Mouse (Mus musculus): ENCODE results near the gene Scml4. TPM values are rescaled to one million over a fixed set of nuclear protein-coding genes. Genes with fewer than 3 reads are reported as not detected.

The Scml4 gene
- polyA plus RNA-seq, 1 experiment: not detected

GRCm38 (mm10) chr10:42973537-42973936, 113.4 kb downstream of the Scml4 start:
- no peaks in the 10 kb centered on the region for H3K4me1 ChIP-seq (ENCODE audit: control insufficient read depth, insufficient read depth, low read length)
- no peak for TF ChIP-seq POLR2A (IDR thresholded peaks at IDR 0.05; ENCODE audit: borderline replicate concordance, low read depth, low read length)
- no peak for TF ChIP-seq CTCF (IDR thresholded peaks at IDR 0.05; ENCODE audit: low read depth, low read length)
- no peak overlapping the region for H3K27ac ChIP-seq (ENCODE audit: insufficient read depth, low read depth, low read length)
- no peak overlapping the region for H3K4me3 ChIP-seq (ENCODE audit: insufficient read depth, low read length)

- no peaks in the 10 kb centered on the region for H3K4me1 ChIP-seq (ENCODE audit: control insufficient read depth, insufficient read depth, low read length)
- TF ChIP-seq POLR2A (IDR thresholded peaks at IDR 0.05; ENCODE audit: borderline replicate concordance, low read depth, low read length): no peak
- TF ChIP-seq CTCF (IDR thresholded peaks at IDR 0.05; ENCODE audit: low read depth, low read length): no peak
Observed at GRCm38 (mm10) chr10:42976577-42976976, 116.4 kb downstream of the Scml4 start.

GRCm38 (mm10) chr10:42978346-42978745, 118.2 kb downstream of the Scml4 start:
- TF ChIP-seq POLR2A (IDR thresholded peaks at IDR 0.05; ENCODE audit: borderline replicate concordance, low read depth, low read length) (no peak), CTCF (IDR thresholded peaks at IDR 0.05; ENCODE audit: low read depth, low read length) (no peak)
- H3K4me3 ChIP-seq (ENCODE audit: insufficient read depth, low read length): no peak overlapping the region
- no peak overlapping the region for H3K27ac ChIP-seq (ENCODE audit: insufficient read depth, low read depth, low read length)
- no peaks in the 10 kb centered on the region for H3K4me1 ChIP-seq (ENCODE audit: control insufficient read depth, insufficient read depth, low read length)

More at GRCm38 (mm10) chr10:42976577-42976976, 116.4 kb downstream of the Scml4 start:
- no peak overlapping the region for H3K27ac ChIP-seq (ENCODE audit: insufficient read depth, low read depth, low read length)
- no peak overlapping the region for H3K4me3 ChIP-seq (ENCODE audit: insufficient read depth, low read length)

GRCm38 (mm10) chr10:42980999-42981757, 121.0 kb downstream of the Scml4 start:
- no peak overlapping the region for H3K4me3 ChIP-seq (ENCODE audit: insufficient read depth, low read length)
- H3K27ac ChIP-seq (ENCODE audit: insufficient read depth, low read depth, low read length): no peak overlapping the region
- no peaks in the 10 kb centered on the region for H3K4me1 ChIP-seq (ENCODE audit: control insufficient read depth, insufficient read depth, low read length)
- TF ChIP-seq POLR2A (IDR thresholded peaks at IDR 0.05; ENCODE audit: borderline replicate concordance, low read depth, low read length): no peak
- TF ChIP-seq CTCF (IDR thresholded peaks at IDR 0.05; ENCODE audit: low read depth, low read length): no peak

GRCm38 (mm10) chr10:42984886-42985285, 124.7 kb downstream of the Scml4 start:
- no peaks in the 10 kb centered on the region for H3K4me1 ChIP-seq (ENCODE audit: control insufficient read depth, insufficient read depth, low read length)
- no peak for TF ChIP-seq POLR2A (IDR thresholded peaks at IDR 0.05; ENCODE audit: borderline replicate concordance, low read depth, low read length)
- no peak overlapping the region for H3K27ac ChIP-seq (ENCODE audit: insufficient read depth, low read depth, low read length)
- no peak overlapping the region for H3K4me3 ChIP-seq (ENCODE audit: insufficient read depth, low read length)

GRCm38 (mm10) chr10:42987594-42988052, 127.5 kb downstream of the Scml4 start:
- H3K27ac ChIP-seq (ENCODE audit: insufficient read depth, low read depth, low read length): no peak overlapping the region
- H3K4me1 ChIP-seq (ENCODE audit: control insufficient read depth, insufficient read depth, low read length): no peaks in the 10 kb centered on the region
- 0 out of 2 replicates have a peak, but pooled peaks have one; percentile 34 for TF ChIP-seq CTCF (IDR thresholded peaks at IDR 0.05; ENCODE audit: low read depth, low read length)
- no peak for TF ChIP-seq POLR2A (IDR thresholded peaks at IDR 0.05; ENCODE audit: borderline replicate concordance, low read depth, low read length)
- H3K4me3 ChIP-seq (ENCODE audit: insufficient read depth, low read length): no peak overlapping the region

GRCm38 (mm10) chr10:42988627-42989026, 128.5 kb downstream of the Scml4 start:
- no peak overlapping the region for H3K27ac ChIP-seq (ENCODE audit: insufficient read depth, low read depth, low read length)
- TF ChIP-seq POLR2A (IDR thresholded peaks at IDR 0.05; ENCODE audit: borderline replicate concordance, low read depth, low read length) (no peak), CTCF (IDR thresholded peaks at IDR 0.05; ENCODE audit: low read depth, low read length) (no peak)
- H3K4me3 ChIP-seq (ENCODE audit: insufficient read depth, low read length): no peak overlapping the region
- no peaks in the 10 kb centered on the region for H3K4me1 ChIP-seq (ENCODE audit: control insufficient read depth, insufficient read depth, low read length)

GRCm38 (mm10) chr10:42989910-42990309, 129.7 kb downstream of the Scml4 start:
- Histone ChIP-seq H3K27ac (ENCODE audit: insufficient read depth, low read depth, low read length) (no peak overlapping the region), H3K4me1 (ENCODE audit: control insufficient read depth, insufficient read depth, low read length) (no peaks in the 10 kb centered on the region), H3K4me3 (ENCODE audit: insufficient read depth, low read length) (no peak overlapping the region)
- TF ChIP-seq CTCF (IDR thresholded peaks at IDR 0.05; ENCODE audit: low read depth, low read length): no peak
- no peak for TF ChIP-seq POLR2A (IDR thresholded peaks at IDR 0.05; ENCODE audit: borderline replicate concordance, low read depth, low read length)

GRCm38 (mm10) chr10:42991018-42991417, 130.8 kb downstream of the Scml4 start:
- H3K27ac ChIP-seq (ENCODE audit: insufficient read depth, low read depth, low read length): no peak overlapping the region
- no peak overlapping the region for H3K4me3 ChIP-seq (ENCODE audit: insufficient read depth, low read length)
- H3K4me1 ChIP-seq (ENCODE audit: control insufficient read depth, insufficient read depth, low read length): no peaks in the 10 kb centered on the region
- TF ChIP-seq POLR2A (IDR thresholded peaks at IDR 0.05; ENCODE audit: borderline replicate concordance, low read depth, low read length) (no peak), CTCF (IDR thresholded peaks at IDR 0.05; ENCODE audit: low read depth, low read length) (no peak)

GRCm38 (mm10) chr10:42994331-42994782, 134.2 kb downstream of the Scml4 start:
- Histone ChIP-seq H3K27ac (ENCODE audit: insufficient read depth, low read depth, low read length) (no peak overlapping the region), H3K4me3 (ENCODE audit: insufficient read depth, low read length) (no peak overlapping the region), H3K4me1 (ENCODE audit: control insufficient read depth, insufficient read depth, low read length) (peaks cover 16% of the 10 kb centered on the region)
- TF ChIP-seq CTCF (IDR thresholded peaks at IDR 0.05; ENCODE audit: low read depth, low read length): no peak
- no peak for TF ChIP-seq POLR2A (IDR thresholded peaks at IDR 0.05; ENCODE audit: borderline replicate concordance, low read depth, low read length)
